Mouse (Mus musculus): ENCODE measurements around the gene Mrpl43. TPM values are rescaled to one million over a fixed set of nuclear protein-coding genes. Genes with fewer than 3 reads are reported as not detected.
A peak's percentile ranks its signal among the peaks of the same experiment; 100 is the strongest.

Mrpl43 gene
- polyA plus RNA-seq, 1 experiment from 2014 or later: 96.2 TPM

DNA sequence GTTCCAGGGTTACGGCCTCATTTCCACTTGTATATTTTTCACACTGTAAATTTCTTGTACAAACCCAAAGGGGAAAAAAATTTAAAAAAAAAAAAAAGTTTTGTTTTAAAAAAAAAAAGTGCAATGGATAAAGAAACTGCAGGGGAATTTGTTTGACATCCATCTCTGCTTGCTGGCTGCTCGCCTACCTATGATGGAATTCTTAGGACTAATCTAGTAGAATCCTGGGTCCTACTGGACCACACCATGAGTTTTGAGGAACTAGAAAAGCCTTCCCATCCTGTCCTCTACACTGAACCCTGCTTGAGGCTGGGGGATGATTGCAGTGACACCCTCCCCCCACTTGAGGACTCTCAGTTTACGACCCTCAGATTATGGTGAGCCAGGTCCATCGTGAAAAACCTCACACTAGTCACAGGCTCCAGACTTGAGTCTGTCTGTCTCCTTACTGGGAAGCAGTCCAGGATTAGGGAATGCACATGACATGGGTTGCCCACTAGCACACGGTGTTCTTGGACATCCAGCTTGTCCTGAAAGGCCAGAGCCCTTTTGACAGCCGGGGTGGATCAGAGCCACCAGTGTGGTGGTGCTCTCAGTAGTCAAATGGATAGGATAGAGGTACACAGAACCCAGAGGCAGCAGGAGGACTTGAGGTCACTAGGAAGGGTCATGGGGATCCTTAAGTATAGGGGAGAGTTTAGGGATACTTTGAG is 20.9 kb upstream of the Mrpl43 start:
- Histone ChIP-seq H3K9me3 (replicated peaks) (no peaks in the 10 kb centered on the region), H3K27ac (replicated peaks) (no peak overlapping the region), H3K27me3 (replicated peaks) (no peaks in the 10 kb centered on the region), H3K4me2 (no peak overlapping the region), H3K36me3 (peaks cover 35% of the 10 kb centered on the region), H3K9ac (replicated peaks) (no peak overlapping the region), H3K4me3 (replicated peaks) (no peak overlapping the region), H3K4me1 (peaks cover 26% of the 10 kb centered on the region)
- ATAC-seq (ENCODE audit: low FRiP score): no peak
- 77% methylated on average over 6 of the region's 6 CpGs for WGBS

DNA sequence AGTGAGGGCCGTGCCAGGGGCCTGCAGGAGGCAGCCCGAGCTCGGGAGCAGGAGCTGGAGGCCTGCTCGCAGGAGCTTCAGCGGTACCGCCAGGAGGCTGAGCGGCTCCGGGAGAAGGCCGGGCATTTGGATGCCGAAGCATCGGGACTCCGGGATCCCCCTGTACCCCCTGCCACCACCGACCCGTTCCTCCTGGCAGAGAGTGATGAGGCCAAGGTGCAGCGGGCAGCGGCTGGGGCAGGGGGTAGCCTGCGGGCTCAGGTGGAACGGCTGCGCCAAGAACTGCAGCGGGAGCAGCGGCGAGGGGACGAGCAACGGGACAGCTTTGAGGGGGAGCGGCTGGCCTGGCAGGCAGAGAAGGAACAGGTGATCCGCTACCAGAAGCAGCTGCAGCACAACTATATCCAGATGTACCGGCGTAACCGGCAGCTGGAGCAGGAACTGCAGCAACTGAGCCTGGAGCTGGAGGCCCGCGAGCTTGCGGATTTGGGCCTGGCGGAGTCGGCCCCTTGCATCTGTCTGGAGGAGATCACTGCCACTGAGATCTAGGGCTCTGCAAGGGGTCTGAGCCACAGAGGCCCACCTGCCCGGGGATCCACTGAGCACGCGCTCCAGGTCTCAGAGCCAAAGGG is 19.8 kb upstream of the Mrpl43 start:
- Histone ChIP-seq H3K4me1 (peaks cover 24% of the 10 kb centered on the region), H3K9me3 (replicated peaks) (no peaks in the 10 kb centered on the region), H3K36me3 (peaks cover 35% of the 10 kb centered on the region), H3K4me3 (replicated peaks) (no peak overlapping the region), H3K4me2 (no peak overlapping the region), H3K27ac (replicated peaks) (no peak overlapping the region), H3K27me3 (replicated peaks) (no peaks in the 10 kb centered on the region), H3K9ac (replicated peaks) (no peak overlapping the region)
- 93% methylated on average over 37 of the region's 37 CpGs for WGBS
- ATAC-seq (ENCODE audit: low FRiP score): no peak

GRCm38 (mm10) chr19:45024775-45025174 is 18.5 kb upstream of the Mrpl43 start:
- H3K27me3 ChIP-seq (replicated peaks): no peaks in the 10 kb centered on the region
- H3K4me1 ChIP-seq: peaks cover 27% of the 10 kb centered on the region
- 88% methylated on average over 20 of the region's 20 CpGs for WGBS
- H3K36me3 ChIP-seq: peaks cover 35% of the 10 kb centered on the region
- H3K9ac ChIP-seq (replicated peaks): no peak overlapping the region
- no peak overlapping the region for H3K4me3 ChIP-seq (replicated peaks)
- H3K27ac ChIP-seq (replicated peaks): no peak overlapping the region
- no peak overlapping the region for H3K4me2 ChIP-seq
- no peak for ATAC-seq (ENCODE audit: low FRiP score)
- no peaks in the 10 kb centered on the region for H3K9me3 ChIP-seq (replicated peaks)

- Histone ChIP-seq H3K4me2 (no peak overlapping the region), H3K27me3 (replicated peaks) (no peaks in the 10 kb centered on the region), H3K9me3 (replicated peaks) (no peaks in the 10 kb centered on the region), H3K27ac (replicated peaks) (no peak overlapping the region), H3K36me3 (peaks cover 35% of the 10 kb centered on the region), H3K4me3 (replicated peaks) (no peak overlapping the region), H3K9ac (replicated peaks) (no peak overlapping the region), H3K4me1 (peaks cover 34% of the 10 kb centered on the region)
- 87% methylated on average over 11 of the region's 11 CpGs for WGBS
- no peak for ATAC-seq (ENCODE audit: low FRiP score)
Measured at GRCm38 (mm10) chr19:45023993-45024392, 17.8 kb upstream of the Mrpl43 start.

DNA sequence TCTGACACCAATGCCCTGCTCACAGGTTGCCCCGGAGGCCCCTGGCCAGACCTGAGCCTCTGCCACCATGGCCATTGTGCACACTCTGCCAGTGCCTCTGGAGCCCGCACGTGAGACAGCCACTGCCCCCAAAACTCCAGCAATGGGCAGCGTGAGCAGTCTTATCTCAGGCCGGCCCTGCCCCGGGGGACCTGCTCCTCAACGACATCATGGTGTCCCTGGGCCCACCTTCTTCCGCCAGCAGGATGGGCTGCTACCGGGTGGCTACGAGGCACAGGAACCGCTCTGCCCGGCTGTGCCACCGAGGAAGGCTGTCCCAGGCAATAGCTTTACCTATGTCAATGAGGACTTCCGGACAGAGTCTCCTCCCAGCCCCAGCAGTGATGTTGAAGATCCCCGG is 15.1 kb upstream of the Mrpl43 start:
- H3K27ac ChIP-seq (replicated peaks): no peak overlapping the region
- no peaks in the 10 kb centered on the region for H3K9me3 ChIP-seq (replicated peaks)
- whole genome bisulfite sequencing: 91% methylated on average over 15 of the region's 15 CpGs
- no peak for ATAC-seq (ENCODE audit: low FRiP score)
- H3K4me3 ChIP-seq (replicated peaks): no peak overlapping the region
- H3K4me2 ChIP-seq: no peak overlapping the region
- peaks cover 26% of the 10 kb centered on the region for H3K36me3 ChIP-seq
- peaks cover 47% of the 10 kb centered on the region for H3K4me1 ChIP-seq
- no peaks in the 10 kb centered on the region for H3K27me3 ChIP-seq (replicated peaks)
- H3K9ac ChIP-seq (replicated peaks): no peak overlapping the region

- WGBS: 64% methylated on average over 6 of the region's 6 CpGs
Measured at GRCm38 (mm10) chr19:45020348-45020747, 14.1 kb upstream of the Mrpl43 start.

GRCm38 (mm10) chr19:45018351-45018831 is 12.1 kb upstream of the Mrpl43 start:
- peak overlapping the region; percentile 57 for H3K4me3 ChIP-seq (replicated peaks)
- no peak for ATAC-seq (ENCODE audit: low FRiP score)
- 0 out of 2 replicates have a peak, but pooled peaks cover 3% of the 10 kb centered on the region for H3K27me3 ChIP-seq (replicated peaks)
- H3K4me2 ChIP-seq: peak overlapping the region; percentile 82
- peaks cover 64% of the 10 kb centered on the region for H3K4me1 ChIP-seq
- H3K36me3 ChIP-seq: 0 out of 2 replicates have a peak, but pooled peaks cover 2% of the 10 kb centered on the region
- H3K27ac ChIP-seq (replicated peaks): peak overlapping the region; percentile 94
- H3K9ac ChIP-seq (replicated peaks): peak overlapping the region; percentile 69
- no peaks in the 10 kb centered on the region for H3K9me3 ChIP-seq (replicated peaks)
- WGBS: 0% methylated on average over 11 of the region's 13 CpGs

More at GRCm38 (mm10) chr19:45020348-45020747, 14.1 kb upstream of the Mrpl43 start:
- no peaks in the 10 kb centered on the region for H3K9me3 ChIP-seq (replicated peaks)
- no peak overlapping the region for H3K9ac ChIP-seq (replicated peaks)
- H3K4me2 ChIP-seq: peak overlapping the region; percentile 13; the same call in 1 of the 2 replicates
- peaks cover 57% of the 10 kb centered on the region for H3K4me1 ChIP-seq
- no peak for ATAC-seq (ENCODE audit: low FRiP score)
- no peaks in the 10 kb centered on the region for H3K27me3 ChIP-seq (replicated peaks)
- H3K27ac ChIP-seq (replicated peaks): no peak overlapping the region
- H3K36me3 ChIP-seq: peaks cover 16% of the 10 kb centered on the region
- no peak overlapping the region for H3K4me3 ChIP-seq (replicated peaks)

DNA sequence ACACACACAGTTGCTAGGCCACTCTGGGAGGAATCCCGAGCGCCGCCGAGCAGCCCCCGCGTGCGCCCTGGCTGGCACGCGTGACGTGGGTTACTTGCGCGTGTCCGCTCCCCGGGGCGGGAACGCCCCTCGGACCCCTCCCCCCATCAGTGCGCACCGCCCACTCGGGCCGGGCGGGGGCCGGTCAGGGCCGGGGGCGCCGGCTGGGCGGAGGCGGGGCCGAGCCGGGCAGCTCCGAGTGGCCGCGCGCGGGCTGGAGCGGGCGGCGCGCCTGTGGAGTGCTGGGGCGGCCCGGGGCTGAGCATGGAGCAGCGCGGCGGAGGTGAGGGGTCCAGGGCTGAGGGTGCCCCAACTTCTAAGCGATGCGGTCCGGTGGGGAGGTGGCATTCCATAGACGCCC is 11.7 kb upstream of the Mrpl43 start:
- peak overlapping the region; percentile 69 for H3K9ac ChIP-seq (replicated peaks)
- peak overlapping the region; percentile 82 for H3K4me2 ChIP-seq
- peaks cover 65% of the 10 kb centered on the region for H3K4me1 ChIP-seq
- H3K27me3 ChIP-seq (replicated peaks): 0 out of 2 replicates have a peak, but pooled peaks cover 3% of the 10 kb centered on the region
- H3K36me3 ChIP-seq: peaks cover 2% of the 10 kb centered on the region; the same call in 1 of the 2 replicates
- peak; percentile 77 for ATAC-seq (ENCODE audit: low FRiP score)
- peak overlapping the region; percentile 57 for H3K4me3 ChIP-seq (replicated peaks)
- under 1% methylated on average over 46 of the region's 48 CpGs for WGBS
- no peaks in the 10 kb centered on the region for H3K9me3 ChIP-seq (replicated peaks)
- H3K27ac ChIP-seq (replicated peaks): peak overlapping the region; percentile 94

DNA sequence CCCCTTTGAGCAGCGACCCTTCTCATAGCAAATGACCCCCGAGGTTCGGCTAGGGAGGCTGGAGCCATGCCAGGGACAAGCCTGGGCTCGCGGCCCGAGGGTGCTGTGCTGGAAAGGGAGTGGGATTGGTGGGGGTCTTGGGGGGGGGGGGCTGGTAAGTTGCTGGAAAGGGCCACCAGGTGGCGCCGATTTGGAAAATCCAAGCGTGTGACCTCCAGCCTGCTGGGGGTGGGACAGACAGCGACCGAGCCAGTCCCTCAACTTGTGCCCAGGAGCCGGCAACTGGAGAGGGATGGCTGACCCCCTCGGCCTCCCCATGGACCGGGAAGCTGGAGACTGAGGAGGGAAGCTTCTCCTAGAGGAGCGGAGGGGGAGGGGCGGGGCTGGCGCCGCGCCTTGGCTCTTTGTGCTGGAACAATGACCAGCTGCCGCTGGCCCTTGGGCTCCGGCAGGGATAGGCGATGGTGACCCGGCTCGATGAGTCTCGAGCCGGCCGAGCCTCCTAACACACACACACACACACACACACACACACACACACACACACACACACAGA is 11.1 kb upstream of the Mrpl43 start:
- Histone ChIP-seq H3K4me1 (peaks cover 71% of the 10 kb centered on the region), H3K9me3 (replicated peaks) (no peaks in the 10 kb centered on the region), H3K4me2 (peak overlapping the region; percentile 82), H3K9ac (replicated peaks) (peak overlapping the region; percentile 69), H3K4me3 (replicated peaks) (peak overlapping the region; percentile 57), H3K36me3 (peaks cover 3% of the 10 kb centered on the region; the same call in 1 of the 2 replicates), H3K27ac (replicated peaks) (peak overlapping the region; percentile 94), H3K27me3 (replicated peaks) (0 out of 2 replicates have a peak, but pooled peaks cover 3% of the 10 kb centered on the region)
- peak; percentile 61 for ATAC-seq (ENCODE audit: low FRiP score)
- 0% methylated on average over 15 of the region's 27 CpGs for WGBS

DNA sequence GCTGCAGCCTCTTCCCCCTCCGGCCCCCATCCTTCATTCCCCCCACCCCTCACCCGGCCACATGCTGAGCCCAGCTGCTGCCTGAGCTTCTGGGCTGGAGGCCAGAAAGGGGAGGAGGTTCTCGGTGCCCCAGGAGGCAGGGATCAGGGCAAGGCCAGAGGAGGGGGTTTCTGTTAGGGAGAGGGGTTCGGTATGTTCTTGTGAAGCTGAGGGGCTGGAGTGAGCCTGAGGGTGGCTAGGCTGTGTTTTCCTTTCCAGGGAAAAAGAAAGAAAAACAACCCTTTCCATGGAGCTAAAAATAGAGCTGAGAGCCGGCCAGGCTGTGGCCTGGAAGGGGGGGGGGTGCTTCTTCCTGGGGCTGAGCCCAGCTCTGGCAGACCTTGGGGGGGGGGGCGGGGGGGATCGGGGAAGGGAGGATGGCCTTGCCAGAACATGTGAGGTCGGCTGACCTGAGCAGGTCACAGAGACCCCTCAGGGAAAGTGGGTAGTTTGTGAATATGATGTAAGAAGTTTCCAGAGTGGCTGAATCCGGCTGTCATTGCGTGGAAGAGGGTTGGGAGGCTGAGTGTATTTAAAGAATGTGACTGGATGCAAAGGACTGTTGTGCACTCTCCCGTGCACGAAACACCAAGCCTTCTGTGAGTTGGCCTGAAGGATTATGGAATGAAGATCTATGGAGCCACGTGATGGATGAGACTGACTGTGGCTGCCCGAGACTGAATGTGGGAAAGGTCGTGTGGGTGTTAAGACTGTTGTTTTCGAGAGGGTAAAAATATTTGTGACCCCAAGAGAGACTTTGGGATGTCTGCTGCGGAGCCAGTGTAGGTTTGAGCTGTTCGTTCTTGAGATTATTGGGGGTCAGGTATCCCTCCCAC is 10.3 kb upstream of the Mrpl43 start:
- H3K9me3 ChIP-seq (replicated peaks): no peaks in the 10 kb centered on the region
- ATAC-seq (ENCODE audit: low FRiP score): peak; percentile 13
- 0 out of 2 replicates have a peak, but pooled peaks cover 3% of the 10 kb centered on the region for H3K27me3 ChIP-seq (replicated peaks)
- peak overlapping the region; percentile 94 for H3K27ac ChIP-seq (replicated peaks)
- peak overlapping the region; percentile 69; the same call in 1 of the 2 replicates for H3K9ac ChIP-seq (replicated peaks)
- H3K4me3 ChIP-seq (replicated peaks): peak overlapping the region; percentile 57
- WGBS: under 1% methylated on average over 17 of the region's 18 CpGs
- peaks cover 7% of the 10 kb centered on the region for H3K36me3 ChIP-seq
- H3K4me1 ChIP-seq: peaks cover 69% of the 10 kb centered on the region
- peak overlapping the region; percentile 82 for H3K4me2 ChIP-seq

All from neural tube, embryonic 15.5 days (tissue).